Mouse (Mus musculus): Measurements from ENCODE around the gene Phkg1.

DNA sequence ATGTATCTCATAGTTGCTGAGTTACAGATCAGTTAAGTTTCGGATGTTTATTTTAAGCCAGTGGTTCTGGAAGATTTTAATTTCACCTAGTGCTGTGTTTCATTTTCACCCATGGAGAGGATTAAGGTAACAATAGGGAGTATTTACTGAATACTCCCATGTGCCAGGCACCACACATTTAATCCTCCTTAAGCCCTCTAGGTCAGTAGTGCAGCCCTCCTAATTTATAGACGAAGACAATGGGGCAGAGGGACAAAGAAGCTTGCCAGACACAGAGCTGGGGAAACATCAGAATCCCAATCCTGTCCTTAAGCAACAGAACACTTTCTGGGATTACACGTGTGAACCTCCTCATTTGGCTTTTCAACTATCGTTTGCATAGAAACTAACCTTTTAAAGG is 38.6 kb upstream of the Phkg1 start:
- TF ChIP-seq POLR2A (IDR thresholded peaks at IDR 0.05; ENCODE audit: low read depth, low read length) (no peak), CTCF (IDR thresholded peaks at IDR 0.05; ENCODE audit: extremely low read depth, insufficient read length, insufficient replicate concordance, low read depth, low read length) (no peak)
